Mouse (Mus musculus): ENCODE data around the gene 2610318N02Rik. TPM values are rescaled to one million over a fixed set of nuclear protein-coding genes. Genes with fewer than 3 reads are reported as not detected.
A peak's percentile ranks its signal among the peaks of the same experiment; 100 is the strongest.

2610318N02Rik gene
- polyA plus RNA-seq, 1 experiment from 2014 or later: 60.6 TPM

- Histone ChIP-seq H3K4me2 (replicated peaks; ENCODE audit: low read depth, low read length) (no peak overlapping the region), H3K27me3 (ENCODE audit: insufficient read depth, low read length) (no peaks in the 10 kb centered on the region), H3K27ac (ENCODE audit: low read length) (no peak overlapping the region), H3K4me1 (ENCODE audit: insufficient read depth, low read length) (no peaks in the 10 kb centered on the region), H3K9ac (replicated peaks; ENCODE audit: low read length) (no peak overlapping the region), H3K9me3 (ENCODE audit: low read length) (no peaks in the 10 kb centered on the region), H3K4me3 (ENCODE audit: low read length) (no peak overlapping the region), H3K36me3 (ENCODE audit: insufficient read depth, low read length) (peaks cover 53% of the 10 kb centered on the region)
- WGBS: 81% methylated on average over 5 of the region's 5 CpGs
- ATAC-seq (ENCODE audit: low FRiP score, low TSS enrichment): no peak
Measured at GRCm38 (mm10) chr16:17117309-17117799, 7.6 kb downstream of the 2610318N02Rik start.

DNA sequence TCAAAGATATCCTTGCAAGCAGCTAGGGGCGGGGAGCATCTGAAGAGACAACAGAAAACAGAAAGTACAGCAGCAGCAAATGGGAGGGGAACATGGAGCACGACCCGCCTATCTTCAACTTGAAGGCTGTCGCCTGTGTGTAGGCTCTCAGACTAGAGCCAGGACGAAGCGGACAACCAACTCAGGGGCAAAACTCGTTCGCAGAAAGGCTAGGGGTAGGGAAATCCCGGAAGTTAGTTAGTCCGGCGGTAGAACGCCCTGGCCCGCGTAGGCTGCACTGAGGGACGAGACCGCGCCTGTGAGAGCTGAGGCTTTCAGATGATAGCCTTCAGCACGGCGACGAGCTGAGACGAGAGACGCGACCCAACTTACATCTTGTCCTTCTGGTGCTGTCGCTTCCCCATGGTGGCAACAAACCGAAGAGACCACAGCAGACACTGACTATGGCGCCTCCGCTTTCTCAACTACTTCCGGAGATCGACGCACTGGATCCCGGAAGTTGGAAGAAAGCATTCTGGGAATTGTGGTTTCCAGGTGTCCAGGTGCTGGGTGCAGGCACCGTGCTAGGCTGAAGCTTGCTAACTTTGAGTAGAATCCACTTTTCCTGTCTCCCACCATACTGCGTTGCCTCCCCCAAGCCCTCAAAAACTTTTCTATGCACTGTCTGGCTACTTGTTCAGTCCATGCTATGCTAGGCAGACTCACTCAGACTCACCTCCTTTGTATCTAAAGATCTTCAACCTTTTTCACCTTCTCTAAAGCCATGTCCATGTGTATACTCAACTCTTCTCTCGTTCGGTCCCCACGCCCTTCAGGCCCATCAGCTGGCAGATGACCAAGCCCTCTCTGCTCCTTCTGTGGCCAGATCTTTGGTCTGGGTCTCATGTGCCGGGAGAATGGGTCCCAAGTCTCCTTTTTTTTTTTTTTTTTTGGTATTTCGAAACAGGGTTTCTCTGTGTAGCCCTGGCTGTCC, 13.9 kb downstream of the 2610318N02Rik start, which contains the start of gene Ppil2:
TSS of gene Ppil2 (minus strand) at position 487 of the 973 bp plus-strand sequence.
- Histone ChIP-seq H3K4me1 (ENCODE audit: insufficient read depth, low read length) (peaks cover 9% of the 10 kb centered on the region), H3K36me3 (ENCODE audit: insufficient read depth, low read length) (peaks cover 38% of the 10 kb centered on the region), H3K9ac (replicated peaks; ENCODE audit: low read length) (peak within 1 kb of the TSS; percentile 72), H3K27me3 (ENCODE audit: insufficient read depth, low read length) (no peaks in the 10 kb centered on the region), H3K27ac (ENCODE audit: low read length) (peak within 1 kb of the TSS; percentile 16; the same call in 1 of the 2 replicates), H3K4me2 (replicated peaks; ENCODE audit: low read depth, low read length) (peak within 1 kb of the TSS; percentile 70), H3K9me3 (ENCODE audit: low read length) (no peaks in the 10 kb centered on the region), H3K4me3 (ENCODE audit: low read length) (peak within 1 kb of the TSS; percentile 78)
- 6% methylated on average over 37 of the region's 38 CpGs for WGBS
- ATAC-seq (ENCODE audit: low FRiP score, low TSS enrichment): peak; percentile 85

GRCm38 (mm10) chr16:17104600-17104999, 20.4 kb downstream of the 2610318N02Rik start:
- ATAC-seq (ENCODE audit: low FRiP score, low TSS enrichment): no peak
- Histone ChIP-seq H3K9me3 (ENCODE audit: low read length) (no peaks in the 10 kb centered on the region), H3K9ac (replicated peaks; ENCODE audit: low read length) (no peak overlapping the region), H3K4me2 (replicated peaks; ENCODE audit: low read depth, low read length) (no peak overlapping the region), H3K36me3 (ENCODE audit: insufficient read depth, low read length) (peaks cover 38% of the 10 kb centered on the region), H3K27me3 (ENCODE audit: insufficient read depth, low read length) (no peaks in the 10 kb centered on the region), H3K4me1 (ENCODE audit: insufficient read depth, low read length) (peaks cover 9% of the 10 kb centered on the region), H3K27ac (ENCODE audit: low read length) (no peak overlapping the region), H3K4me3 (ENCODE audit: low read length) (no peak overlapping the region)
- 68% methylated on average over 4 of the region's 4 CpGs for WGBS

- no peak overlapping the region for H3K4me2 ChIP-seq (replicated peaks; ENCODE audit: low read depth, low read length)
- no peaks in the 10 kb centered on the region for H3K27me3 ChIP-seq (ENCODE audit: insufficient read depth, low read length)
- no peak overlapping the region for H3K27ac ChIP-seq (ENCODE audit: low read length)
- no peak for ATAC-seq (ENCODE audit: low FRiP score, low TSS enrichment)
- no peak overlapping the region for H3K9ac ChIP-seq (replicated peaks; ENCODE audit: low read length)
- peaks cover 8% of the 10 kb centered on the region; the same call in 1 of the 2 replicates for H3K4me1 ChIP-seq (ENCODE audit: insufficient read depth, low read length)
- 60% methylated on average over 7 of the region's 7 CpGs for WGBS
- H3K9me3 ChIP-seq (ENCODE audit: low read length): no peaks in the 10 kb centered on the region
- H3K36me3 ChIP-seq (ENCODE audit: insufficient read depth, low read length): peaks cover 48% of the 10 kb centered on the region
- H3K4me3 ChIP-seq (ENCODE audit: low read length): no peak overlapping the region
Measured at GRCm38 (mm10) chr16:17102630-17103220, 22.2 kb downstream of the 2610318N02Rik start.

DNA sequence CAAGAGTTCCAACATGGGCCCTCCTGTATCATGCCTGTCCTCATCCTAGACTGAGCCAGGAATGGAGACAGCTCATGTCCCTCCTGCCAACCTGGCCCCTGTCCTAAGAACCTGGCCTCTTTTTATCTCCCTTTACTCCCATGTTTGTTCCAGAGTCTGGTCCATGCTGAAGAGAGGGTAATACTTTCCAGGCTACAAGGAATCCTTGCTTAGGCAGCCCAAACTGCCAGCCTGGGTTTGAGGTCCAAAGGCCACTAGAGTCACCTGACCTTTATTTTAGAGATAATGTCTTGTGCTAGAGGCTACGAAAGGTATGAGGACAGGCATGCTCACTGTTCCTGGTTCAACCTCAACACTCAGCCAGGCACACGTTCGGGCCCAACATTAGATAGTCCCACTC, 28.0 kb downstream of the 2610318N02Rik start:
- Histone ChIP-seq H3K27me3 (ENCODE audit: insufficient read depth, low read length) (no peaks in the 10 kb centered on the region), H3K9ac (replicated peaks; ENCODE audit: low read length) (no peak overlapping the region), H3K9me3 (ENCODE audit: low read length) (no peaks in the 10 kb centered on the region), H3K4me1 (ENCODE audit: insufficient read depth, low read length) (no peaks in the 10 kb centered on the region), H3K36me3 (ENCODE audit: insufficient read depth, low read length) (peaks cover 79% of the 10 kb centered on the region), H3K4me2 (replicated peaks; ENCODE audit: low read depth, low read length) (no peak overlapping the region), H3K4me3 (ENCODE audit: low read length) (no peak overlapping the region), H3K27ac (ENCODE audit: low read length) (no peak overlapping the region)
- WGBS: 92% methylated on average over 3 of the region's 3 CpGs
- no peak for ATAC-seq (ENCODE audit: low FRiP score, low TSS enrichment)

GRCm38 (mm10) chr16:17088346-17088745, 36.6 kb downstream of the 2610318N02Rik start:
- H3K9me3 ChIP-seq (ENCODE audit: low read length): no peaks in the 10 kb centered on the region
- H3K27me3 ChIP-seq (ENCODE audit: insufficient read depth, low read length): no peaks in the 10 kb centered on the region
- no peak overlapping the region for H3K4me2 ChIP-seq (replicated peaks; ENCODE audit: low read depth, low read length)
- peaks cover 69% of the 10 kb centered on the region for H3K36me3 ChIP-seq (ENCODE audit: insufficient read depth, low read length)
- 75% methylated on average over 3 of the region's 3 CpGs for WGBS
- H3K9ac ChIP-seq (replicated peaks; ENCODE audit: low read length): no peak overlapping the region
- H3K27ac ChIP-seq (ENCODE audit: low read length): no peak overlapping the region
- H3K4me3 ChIP-seq (ENCODE audit: low read length): no peak overlapping the region
- H3K4me1 ChIP-seq (ENCODE audit: insufficient read depth, low read length): no peaks in the 10 kb centered on the region
- no peak for ATAC-seq (ENCODE audit: low FRiP score, low TSS enrichment)

GRCm38 (mm10) chr16:17086669-17087193, 38.2 kb downstream of the 2610318N02Rik start:
- Histone ChIP-seq H3K27ac (ENCODE audit: low read length) (no peak overlapping the region), H3K4me3 (ENCODE audit: low read length) (no peak overlapping the region), H3K36me3 (ENCODE audit: insufficient read depth, low read length) (peaks cover 62% of the 10 kb centered on the region), H3K4me1 (ENCODE audit: insufficient read depth, low read length) (no peaks in the 10 kb centered on the region), H3K9ac (replicated peaks; ENCODE audit: low read length) (no peak overlapping the region), H3K4me2 (replicated peaks; ENCODE audit: low read depth, low read length) (no peak overlapping the region), H3K9me3 (ENCODE audit: low read length) (no peaks in the 10 kb centered on the region), H3K27me3 (ENCODE audit: insufficient read depth, low read length) (no peaks in the 10 kb centered on the region)
- ATAC-seq (ENCODE audit: low FRiP score, low TSS enrichment): no peak
- WGBS: 66% methylated on average over 13 of the region's 13 CpGs

- H3K36me3 ChIP-seq (ENCODE audit: insufficient read depth, low read length): peaks cover 60% of the 10 kb centered on the region
- no peak overlapping the region for H3K4me2 ChIP-seq (replicated peaks; ENCODE audit: low read depth, low read length)
- no peak overlapping the region for H3K9ac ChIP-seq (replicated peaks; ENCODE audit: low read length)
- no peak overlapping the region for H3K27ac ChIP-seq (ENCODE audit: low read length)
- H3K9me3 ChIP-seq (ENCODE audit: low read length): no peaks in the 10 kb centered on the region
- no peak overlapping the region for H3K4me3 ChIP-seq (ENCODE audit: low read length)
- H3K27me3 ChIP-seq (ENCODE audit: insufficient read depth, low read length): no peaks in the 10 kb centered on the region
- no peak for ATAC-seq (ENCODE audit: low FRiP score, low TSS enrichment)
- no peaks in the 10 kb centered on the region for H3K4me1 ChIP-seq (ENCODE audit: insufficient read depth, low read length)
- WGBS: 83% methylated on average over 3 of the region's 3 CpGs
Measured at GRCm38 (mm10) chr16:17086241-17086640, 38.7 kb downstream of the 2610318N02Rik start.

- Histone ChIP-seq H3K27ac (ENCODE audit: low read length) (no peak overlapping the region), H3K27me3 (ENCODE audit: insufficient read depth, low read length) (no peaks in the 10 kb centered on the region), H3K4me3 (ENCODE audit: low read length) (no peak overlapping the region), H3K4me1 (ENCODE audit: insufficient read depth, low read length) (no peaks in the 10 kb centered on the region), H3K9ac (replicated peaks; ENCODE audit: low read length) (no peak overlapping the region), H3K4me2 (replicated peaks; ENCODE audit: low read depth, low read length) (no peak overlapping the region), H3K36me3 (ENCODE audit: insufficient read depth, low read length) (peaks cover 59% of the 10 kb centered on the region), H3K9me3 (ENCODE audit: low read length) (no peaks in the 10 kb centered on the region)
- no peak for ATAC-seq (ENCODE audit: low FRiP score, low TSS enrichment)
- WGBS: 92% methylated on average over 4 of the region's 4 CpGs
Measured at GRCm38 (mm10) chr16:17085636-17086035, 39.3 kb downstream of the 2610318N02Rik start.
